In genomic region chr12:116383995-116384394, GRCm38 (mm10) we compare ENCODE assay signal across 10 mouse cellular contexts.
"Had no signal": no experiment of that assay in that cellular context is flagged by ENCODE, and none has a peak within 500 bp of the region (broad histone marks: within the 10 kb centered on the region; RNA-seq: fewer than 3 reads in every experiment).

No protein-coding gene starts in this region.

- H3K9ac ChIP-seq: liver, postnatal 0 days; lung, embryonic 15.5 days; midbrain, embryonic 13.5 days; midbrain, embryonic 15.5 days; neural tube, embryonic 12.5 days; stomach, embryonic 15.5 days had no signal

- H3K36me3 ChIP-seq: midbrain, embryonic 15.5 days; neural tube, embryonic 12.5 days; stomach, embryonic 15.5 days had no signal

- H3K27ac ChIP-seq: lung, embryonic 15.5 days; macrophage; midbrain, embryonic 13.5 days; midbrain, embryonic 15.5 days; neural tube, embryonic 12.5 days; stomach, embryonic 15.5 days; stomach, postnatal 0 days had no signal

- H3K4me3 ChIP-seq: lung, embryonic 15.5 days; megakaryocyte, embryonic 14.5 days; midbrain, embryonic 13.5 days; midbrain, embryonic 15.5 days; neural tube, embryonic 12.5 days; stomach, embryonic 15.5 days had no signal

- H3K27me3 ChIP-seq: lung, embryonic 15.5 days; megakaryocyte, embryonic 14.5 days; midbrain, embryonic 13.5 days; midbrain, embryonic 15.5 days; neural tube, embryonic 12.5 days; stomach, embryonic 15.5 days had no signal

- H3K4me1 ChIP-seq: lung, embryonic 15.5 days; midbrain, embryonic 13.5 days; midbrain, embryonic 15.5 days; neural tube, embryonic 12.5 days; stomach, embryonic 15.5 days had no signal

- H3K9me3 ChIP-seq: lung, embryonic 15.5 days; megakaryocyte, embryonic 14.5 days; midbrain, embryonic 13.5 days; midbrain, embryonic 15.5 days; neural tube, embryonic 12.5 days; stomach, embryonic 15.5 days had no signal

- H3K4me2 ChIP-seq: lung, embryonic 15.5 days; midbrain, embryonic 13.5 days; midbrain, embryonic 15.5 days; neural tube, embryonic 12.5 days; stomach, embryonic 15.5 days had no signal

- ATAC-seq: liver, postnatal 0 days; lung, postnatal 0 days; midbrain, embryonic 13.5 days; midbrain, embryonic 15.5 days had no signal
